Mouse (Mus musculus) testis, postnatal 14 days (tissue): Measurements from ENCODE around the gene Lmtk2.

ENCODE experiments used
- DNase-seq: peaks from one replicate; pipeline ENCODE4 v3.0.0; 2021; ENCODE audit warnings: low spot score

Lmtk2 gene

DNA sequence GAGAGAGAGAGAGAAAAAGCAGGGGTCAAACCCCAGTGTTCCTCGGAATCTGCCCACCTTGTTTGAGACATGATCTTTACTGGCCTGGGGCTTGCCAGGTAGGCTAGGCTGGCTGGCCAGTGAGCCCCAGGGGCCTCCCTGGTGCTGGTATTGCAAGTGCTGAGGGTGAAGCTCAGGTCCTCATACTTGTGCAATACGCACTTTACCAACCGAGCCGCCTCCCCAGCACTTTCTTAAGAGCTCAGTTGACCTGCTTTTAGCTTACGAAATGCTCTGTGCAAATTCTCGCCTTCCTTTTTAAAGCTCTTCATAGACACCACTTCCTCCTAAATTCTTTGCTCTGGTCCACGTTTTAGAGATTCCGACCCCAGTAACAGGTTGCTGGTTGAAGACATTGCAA lies 9.0 kb downstream of the Lmtk2 start:
- no peak for DNase-seq

DNA sequence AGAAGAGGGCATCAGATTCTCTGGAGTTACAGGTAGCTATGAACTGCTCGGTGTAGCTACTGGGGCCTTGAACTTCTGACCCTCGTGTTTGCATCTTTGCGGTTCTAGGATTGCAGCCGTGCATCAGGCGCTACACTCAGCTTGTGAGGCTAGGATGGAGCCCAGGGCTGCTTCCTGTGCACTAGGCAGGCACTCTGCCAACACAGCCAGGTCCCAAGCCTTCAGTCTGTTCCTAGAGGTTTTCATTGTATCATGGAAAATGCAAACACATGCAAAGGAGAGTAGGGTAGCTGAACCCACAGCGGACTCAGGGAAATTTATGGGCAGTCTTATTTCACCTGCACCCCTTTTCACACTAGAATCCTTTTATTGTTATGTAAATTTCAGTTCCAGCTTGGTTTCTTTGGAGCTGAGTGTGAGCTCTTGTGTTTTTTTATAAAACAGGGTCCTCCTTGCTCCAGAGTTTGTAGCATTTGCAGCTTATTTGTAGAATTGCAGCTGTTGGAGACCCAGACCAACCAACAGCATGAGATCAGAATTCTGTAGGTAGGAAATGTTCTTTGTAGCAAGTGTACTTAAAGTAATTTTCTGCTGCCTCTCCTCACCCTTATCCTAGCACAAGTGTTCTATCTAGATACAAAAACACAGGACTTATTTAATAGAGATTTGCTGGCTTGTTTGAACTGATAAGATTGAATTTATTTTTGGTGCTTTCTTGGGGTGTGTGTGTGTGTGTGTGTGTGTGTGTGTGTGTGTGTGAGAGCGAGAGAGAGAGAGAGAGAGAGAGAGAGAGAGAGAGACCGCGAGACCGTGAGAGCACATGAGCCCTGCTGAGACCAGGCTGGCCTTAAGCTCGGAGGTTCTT lies 12.6 kb downstream of the Lmtk2 start:
- DNase-seq: no peak

DNA sequence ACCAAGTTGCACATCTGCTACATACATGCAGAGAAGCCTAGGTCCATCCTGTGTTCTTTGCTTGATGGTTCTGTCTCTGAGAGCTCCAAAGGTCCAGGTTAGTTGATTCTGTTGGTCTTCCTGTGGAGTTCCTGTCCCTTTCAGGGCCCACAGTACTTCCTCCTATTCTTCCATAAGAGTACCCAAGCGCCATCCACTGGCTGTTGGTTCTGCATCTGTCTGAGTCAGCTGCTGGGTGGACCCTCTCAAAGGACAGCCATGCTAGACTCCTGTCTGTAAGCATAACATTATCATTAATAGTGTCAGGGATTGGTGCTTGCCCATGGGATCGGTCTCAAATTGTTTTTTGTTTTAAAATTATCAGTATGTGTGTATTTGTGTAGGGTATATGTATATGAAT lies 13.8 kb downstream of the Lmtk2 start:
- no peak for DNase-seq

DNA sequence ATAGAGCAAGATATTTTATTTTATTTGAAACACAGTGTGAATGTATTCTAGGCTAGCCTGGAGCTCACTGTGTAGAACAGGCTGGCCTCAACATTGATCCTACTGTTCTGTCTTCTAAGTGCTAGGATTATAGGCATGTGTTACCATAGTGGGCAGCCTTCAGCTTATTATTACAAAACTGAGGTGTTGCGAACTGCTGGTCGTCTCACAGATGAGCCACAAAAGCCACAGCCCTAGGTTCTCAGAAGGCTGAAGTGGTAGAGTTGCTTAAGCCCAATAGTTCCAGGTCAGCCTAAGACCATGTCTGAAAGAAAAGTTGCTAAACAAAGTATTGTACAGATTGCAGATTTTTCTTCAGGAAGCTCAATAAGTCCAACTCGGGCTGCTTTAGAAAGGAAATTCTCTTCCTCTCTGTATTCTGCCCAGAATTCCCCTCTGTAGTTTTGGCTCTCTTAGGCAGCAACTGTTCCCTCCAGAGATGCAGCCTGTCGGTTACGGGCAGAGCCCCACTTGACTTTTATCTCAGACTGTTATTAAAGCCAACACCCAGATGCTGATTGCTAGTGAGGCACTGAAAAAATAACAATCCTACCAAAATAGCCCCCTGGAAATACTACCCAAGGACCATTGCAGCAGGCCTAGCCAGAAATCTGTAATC lies 14.9 kb downstream of the Lmtk2 start:
- DNase-seq: no peak

DNA sequence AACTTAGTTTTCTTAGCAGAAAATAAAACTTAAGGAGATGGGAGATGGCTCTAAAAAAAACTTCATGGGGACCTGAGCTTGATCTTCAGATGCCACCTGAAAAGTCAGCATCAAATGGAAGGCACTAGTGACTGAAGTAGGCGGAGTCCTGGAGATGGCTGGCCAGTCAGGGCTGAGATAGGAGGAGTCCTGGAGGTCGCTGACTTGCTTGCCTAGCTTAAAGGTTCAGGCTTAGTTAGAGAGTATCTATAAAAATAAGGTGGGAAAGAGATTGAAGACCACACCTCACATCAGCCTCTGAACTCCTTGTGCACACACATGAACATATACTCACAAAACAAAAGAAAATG lies 15.4 kb downstream of the Lmtk2 start:
- no peak for DNase-seq

DNA sequence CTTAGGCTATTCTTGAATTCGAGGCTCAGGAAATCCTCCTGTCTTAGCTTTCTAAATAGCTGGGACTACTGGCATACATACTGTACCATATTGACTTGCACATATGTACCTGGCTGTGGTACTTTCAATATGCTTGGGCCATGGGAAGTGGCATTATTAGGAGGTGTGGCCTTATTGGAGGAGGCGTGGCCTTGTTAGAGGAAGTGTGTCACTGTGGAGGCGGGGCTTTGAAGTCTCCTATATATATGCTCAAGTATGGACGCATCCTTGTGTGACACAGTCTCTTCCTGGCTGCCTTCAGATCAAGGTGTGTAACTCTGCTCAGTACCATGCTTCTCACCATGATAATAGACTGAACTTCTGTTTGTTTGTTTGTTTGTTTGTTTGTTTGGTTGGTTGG lies 18.0 kb downstream of the Lmtk2 start:
- no peak for DNase-seq

DNA sequence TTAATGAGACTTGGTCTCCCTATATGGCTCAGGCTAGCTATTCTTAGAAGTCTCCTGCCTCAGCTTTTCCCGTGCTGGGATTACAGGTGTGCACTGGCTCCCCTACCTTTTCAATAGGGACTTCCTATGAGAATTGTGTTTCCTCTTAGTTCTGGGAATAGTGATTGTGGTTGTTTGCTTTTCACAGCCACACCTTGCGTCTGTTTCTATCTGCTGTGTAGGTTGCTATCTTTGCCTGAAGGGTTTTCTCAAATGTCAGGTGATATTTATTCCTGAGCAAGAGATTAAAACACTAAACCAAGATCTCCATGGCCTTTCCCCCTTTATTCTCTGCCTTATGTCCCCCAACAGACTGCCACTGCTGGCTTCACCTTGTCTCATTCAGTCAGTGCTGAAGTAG lies 19.1 kb downstream of the Lmtk2 start:
- no peak for DNase-seq

DNA sequence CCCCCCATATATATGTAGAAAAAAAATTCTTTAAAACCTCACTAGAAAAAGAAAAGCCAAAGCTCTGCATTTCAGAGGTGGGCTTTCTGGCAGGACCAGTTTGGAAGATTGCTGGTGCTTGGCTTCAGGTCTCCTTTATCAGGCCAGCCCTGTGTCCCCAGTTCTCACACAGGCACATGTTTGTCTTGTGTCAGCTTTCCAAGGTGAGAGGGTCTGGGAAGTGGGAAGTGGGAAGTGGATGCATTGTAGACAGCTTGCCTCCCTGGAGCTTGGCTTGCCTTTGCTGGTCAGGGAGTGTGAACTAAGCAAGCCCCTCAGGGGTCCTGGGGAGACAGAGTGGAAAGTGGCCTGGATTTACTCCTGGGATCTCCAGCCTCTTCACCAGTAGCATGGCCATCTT lies 21.3 kb downstream of the Lmtk2 start:
- no peak for DNase-seq

DNA sequence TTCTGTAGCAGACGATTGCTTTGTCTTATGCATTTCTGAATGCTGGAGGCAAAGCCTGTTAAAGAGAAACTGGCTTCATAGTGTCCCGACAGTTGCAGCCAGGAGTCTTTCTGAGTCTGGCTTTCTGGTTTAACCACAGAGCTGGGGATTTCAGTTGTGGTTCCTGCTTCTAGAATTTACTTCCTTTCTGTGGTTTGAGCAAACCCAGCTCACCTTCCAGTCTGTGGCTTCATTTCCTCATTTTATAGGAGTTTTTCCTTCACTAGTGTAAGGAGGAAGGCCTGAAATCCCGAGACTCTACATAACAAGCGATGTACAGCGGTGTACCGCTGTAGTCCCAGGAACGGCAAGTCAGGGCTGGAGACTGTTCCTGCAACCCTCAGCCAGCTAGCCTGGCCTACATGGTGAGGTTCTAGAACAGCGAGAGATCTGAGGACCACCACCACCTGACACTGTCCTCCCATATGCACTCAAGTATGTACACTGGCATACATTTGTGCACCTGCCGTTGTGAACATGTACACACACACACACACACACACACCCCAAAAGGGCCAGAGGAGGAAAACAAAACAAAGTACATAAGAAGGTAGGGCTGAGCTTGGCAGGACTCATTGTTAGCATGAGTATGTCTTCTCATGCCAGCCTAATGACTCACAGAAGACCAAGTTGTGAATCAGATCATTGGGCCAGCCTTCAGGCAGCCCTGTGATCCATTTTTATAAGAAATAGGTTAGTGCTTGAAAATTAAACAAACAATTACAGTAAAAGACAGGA lies 25.9 kb downstream of the Lmtk2 start:
- no peak for DNase-seq

DNA sequence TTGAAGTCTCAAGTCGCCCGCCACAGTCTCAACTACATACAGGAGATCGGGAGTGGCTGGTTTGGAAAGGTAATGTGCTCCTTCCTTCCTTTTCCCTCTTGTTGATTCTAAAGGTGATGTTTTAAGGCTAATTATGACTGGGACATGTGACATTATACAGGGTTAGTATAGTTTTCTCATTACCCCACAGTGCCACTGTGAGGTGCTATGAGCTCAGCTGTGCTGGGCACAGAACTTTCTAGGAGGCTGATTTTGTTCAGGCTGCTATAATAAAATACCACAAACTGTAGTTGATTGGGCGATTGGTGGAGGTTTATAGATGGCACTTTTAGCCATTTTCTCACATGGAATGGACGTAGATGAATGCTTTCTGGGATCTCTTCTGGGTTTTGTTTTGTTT lies 43.3 kb downstream of the Lmtk2 start:
- DNase-seq: no peak

DNA sequence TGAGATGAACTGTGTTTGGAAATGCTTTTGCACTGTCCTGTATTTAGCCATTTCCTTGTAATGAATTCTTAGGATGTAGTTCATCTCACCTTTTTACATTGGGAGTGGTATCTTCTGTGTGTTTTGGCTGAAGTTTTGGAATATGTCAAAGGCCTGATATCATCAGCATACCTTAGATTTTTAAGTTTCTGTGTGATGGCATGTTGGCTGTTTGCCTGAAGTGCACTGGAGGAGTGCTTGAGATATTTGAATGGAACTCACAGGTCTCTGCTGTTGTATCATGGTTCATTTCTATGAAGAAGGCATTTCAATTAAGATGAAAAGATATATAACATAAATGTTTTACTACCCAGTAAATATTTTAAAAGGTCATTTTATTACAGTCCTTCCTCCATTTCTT lies 46.7 kb downstream of the Lmtk2 start:
- DNase-seq: no peak

DNA sequence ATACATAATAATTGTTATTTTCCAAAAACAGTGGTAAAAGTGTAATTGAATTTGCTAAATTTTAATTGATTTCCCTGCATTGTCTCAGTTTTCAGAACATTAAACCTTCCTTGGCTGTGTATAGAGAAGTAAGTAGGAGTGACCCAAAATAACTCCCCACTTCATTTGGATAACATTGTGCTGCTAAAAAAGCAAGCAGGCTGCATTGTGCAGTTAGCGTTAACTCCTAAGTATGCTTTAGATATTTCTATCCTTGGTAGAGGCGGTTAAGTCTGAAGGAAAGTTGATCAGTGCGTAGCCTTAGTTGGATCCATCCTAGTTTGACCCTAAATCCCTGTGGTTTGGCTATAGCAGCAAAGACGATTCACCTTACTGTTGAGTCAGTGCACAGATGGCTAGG lies 49.3 kb downstream of the Lmtk2 start:
- DNase-seq: no peak

DNA sequence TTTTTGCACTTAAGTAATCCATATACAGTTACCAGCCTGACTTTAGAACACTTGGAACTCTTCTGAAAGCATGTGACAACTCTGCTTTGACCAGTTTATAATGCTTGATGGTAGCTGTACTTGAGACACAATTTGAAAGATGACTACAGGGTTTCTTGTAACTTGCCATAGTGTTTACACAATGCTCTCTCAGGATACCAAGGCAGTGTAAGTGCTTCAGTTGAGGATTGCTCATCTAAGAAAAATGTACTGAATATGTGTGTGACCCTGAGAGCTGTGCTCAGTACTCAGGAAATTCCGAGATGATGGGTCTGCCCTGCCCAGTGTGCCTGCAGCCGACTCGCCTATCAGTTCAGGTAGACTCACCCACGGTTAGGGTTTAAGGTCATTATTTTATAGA lies 51.0 kb downstream of the Lmtk2 start:
- no peak for DNase-seq

DNA sequence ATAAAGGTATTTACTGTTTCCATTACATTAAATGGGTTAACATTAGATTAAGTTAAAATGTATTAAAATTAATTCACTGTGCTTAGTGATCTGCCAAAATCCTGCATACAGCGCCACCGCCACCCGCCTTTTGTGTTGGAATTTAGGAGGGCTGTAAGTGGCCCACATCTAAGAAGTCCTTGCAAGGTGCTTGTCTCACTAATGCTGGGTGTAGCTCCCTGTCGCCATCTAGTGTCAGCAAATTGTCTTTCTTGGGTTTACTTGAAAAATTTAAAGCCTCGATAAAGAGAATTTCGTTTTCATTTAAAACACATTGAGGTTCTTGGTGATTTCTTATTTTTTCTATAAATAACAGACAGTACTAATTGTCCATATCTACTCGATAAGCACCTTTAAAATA lies 54.3 kb downstream of the Lmtk2 start:
- DNase-seq: no peak

DNA sequence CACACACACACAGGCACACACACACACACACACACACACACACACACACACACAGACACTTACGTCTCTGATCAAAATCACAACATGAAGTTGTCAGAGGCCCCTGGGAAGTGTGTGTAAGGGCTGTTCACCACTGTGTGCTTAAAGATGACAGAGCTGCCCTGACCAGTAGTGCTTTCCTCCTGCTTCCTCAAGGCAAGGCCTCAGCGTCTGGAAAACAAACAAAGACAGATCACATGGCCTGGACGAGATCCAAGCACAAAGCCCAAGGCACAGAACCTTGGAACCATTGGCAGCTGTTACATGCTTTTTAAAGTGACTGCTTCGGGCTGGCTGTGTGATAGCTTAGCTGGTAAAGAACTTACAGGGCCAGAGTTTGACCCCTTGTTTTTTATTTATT lies 58.4 kb downstream of the Lmtk2 start:
- DNase-seq: peak; percentile 63

DNA sequence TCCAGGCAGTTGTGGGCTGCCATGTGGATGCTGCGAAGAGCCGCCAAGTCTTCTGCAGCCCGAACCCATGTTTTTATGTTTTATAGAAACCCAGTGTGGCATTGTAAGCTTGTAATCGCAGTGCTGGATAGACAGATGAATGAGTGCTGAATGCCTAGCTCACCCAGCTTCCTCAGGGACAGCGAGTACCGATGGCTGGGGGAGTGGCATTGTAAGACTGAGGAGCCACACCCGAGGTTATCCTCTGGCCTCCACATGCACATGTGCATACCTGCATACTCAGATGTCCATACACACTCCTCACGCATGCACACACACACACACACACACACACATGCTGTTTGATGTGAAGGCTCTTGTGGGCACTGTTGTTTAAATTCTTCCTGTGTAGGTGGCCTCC lies 58.9 kb downstream of the Lmtk2 start:
- DNase-seq: no peak

DNA sequence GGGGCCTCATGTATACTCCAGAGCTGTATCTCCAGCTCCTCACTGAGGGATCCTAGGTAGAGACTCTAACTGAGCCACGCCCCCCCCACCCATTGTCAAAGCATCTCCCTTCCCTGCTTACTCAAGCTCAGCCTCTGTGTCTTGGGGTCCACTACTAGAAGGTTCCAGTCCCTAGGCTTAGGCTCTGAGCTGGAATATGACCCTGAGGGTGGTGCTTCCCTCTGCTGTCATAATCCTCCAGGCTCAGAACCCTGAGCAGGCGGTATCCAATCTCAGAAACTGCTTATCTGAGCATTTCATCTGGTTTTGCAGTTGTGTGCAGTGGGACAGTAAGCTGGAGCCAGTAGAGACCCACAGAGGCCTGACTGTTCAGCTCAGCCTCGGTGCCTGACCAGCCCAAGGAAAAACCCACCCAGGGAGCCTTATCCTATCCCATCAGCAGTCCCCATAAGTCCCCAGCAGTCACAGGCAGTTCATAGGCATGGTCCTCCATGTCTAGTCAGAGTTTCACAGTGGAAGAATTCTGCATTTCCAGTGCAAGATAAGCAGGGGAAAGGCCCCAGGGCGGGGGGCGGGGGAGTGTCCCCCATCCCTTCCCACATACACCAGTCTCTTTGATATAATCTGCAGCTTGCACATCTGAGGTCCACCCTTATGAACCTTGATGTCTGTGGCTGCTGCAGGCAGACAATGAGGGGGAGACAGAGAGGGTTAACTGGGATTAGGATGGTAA lies 62.0 kb downstream of the Lmtk2 start:
- DNase-seq: no peak

DNA sequence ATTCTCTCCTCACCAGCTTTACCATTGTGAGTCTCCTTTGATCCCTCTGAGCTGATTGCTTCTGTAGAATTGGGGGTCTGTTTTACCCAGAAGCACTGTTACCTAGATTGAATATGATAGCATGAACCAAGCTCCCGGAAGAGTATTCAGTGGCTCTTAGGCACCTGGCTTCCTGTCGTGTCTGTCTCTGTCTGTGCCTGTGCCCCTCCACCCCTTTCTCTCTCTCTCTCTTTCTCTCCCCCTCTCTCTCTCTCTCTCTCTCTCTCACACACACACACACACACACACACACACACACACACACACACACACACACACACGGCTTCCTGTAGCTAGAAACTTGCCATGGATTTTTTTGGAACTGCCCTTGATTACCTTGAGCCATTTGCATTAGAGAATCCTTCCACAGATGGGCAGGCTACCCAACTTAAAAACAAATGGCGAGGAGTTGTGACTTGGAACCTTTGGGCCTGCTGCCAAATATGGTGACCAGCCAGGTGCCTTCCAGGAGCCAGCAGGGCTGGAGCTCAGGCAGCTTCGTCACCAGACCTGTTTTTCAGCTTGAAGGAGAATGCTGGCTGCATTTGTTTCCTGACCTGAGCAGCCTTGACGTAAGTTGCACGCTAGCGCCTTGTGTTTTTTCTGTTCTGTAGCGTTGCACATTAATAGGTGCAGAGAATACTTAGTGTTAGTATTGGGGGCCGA lies 62.7 kb downstream of the Lmtk2 start:
- DNase-seq: peak; percentile 41

DNA sequence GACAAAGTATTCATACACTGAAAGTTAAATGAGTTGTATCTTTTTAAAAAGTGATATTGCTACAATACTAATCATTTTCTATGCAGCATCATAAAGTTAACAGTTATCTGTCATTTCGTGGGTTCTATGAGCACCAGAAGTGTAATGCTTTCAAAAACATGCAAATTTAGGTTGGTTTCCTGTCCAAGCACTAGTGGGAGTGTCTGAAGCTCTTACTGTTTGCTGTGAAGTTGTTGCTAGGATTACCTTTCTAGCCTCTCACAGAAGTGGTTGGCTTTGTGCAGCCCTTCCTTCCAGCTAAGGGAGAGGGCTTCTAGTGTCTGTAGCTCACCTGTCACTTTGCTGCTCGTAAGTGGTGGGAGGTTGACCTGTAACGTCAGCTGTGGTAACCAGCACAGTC lies 65.5 kb downstream of the Lmtk2 start:
- DNase-seq: no peak

DNA sequence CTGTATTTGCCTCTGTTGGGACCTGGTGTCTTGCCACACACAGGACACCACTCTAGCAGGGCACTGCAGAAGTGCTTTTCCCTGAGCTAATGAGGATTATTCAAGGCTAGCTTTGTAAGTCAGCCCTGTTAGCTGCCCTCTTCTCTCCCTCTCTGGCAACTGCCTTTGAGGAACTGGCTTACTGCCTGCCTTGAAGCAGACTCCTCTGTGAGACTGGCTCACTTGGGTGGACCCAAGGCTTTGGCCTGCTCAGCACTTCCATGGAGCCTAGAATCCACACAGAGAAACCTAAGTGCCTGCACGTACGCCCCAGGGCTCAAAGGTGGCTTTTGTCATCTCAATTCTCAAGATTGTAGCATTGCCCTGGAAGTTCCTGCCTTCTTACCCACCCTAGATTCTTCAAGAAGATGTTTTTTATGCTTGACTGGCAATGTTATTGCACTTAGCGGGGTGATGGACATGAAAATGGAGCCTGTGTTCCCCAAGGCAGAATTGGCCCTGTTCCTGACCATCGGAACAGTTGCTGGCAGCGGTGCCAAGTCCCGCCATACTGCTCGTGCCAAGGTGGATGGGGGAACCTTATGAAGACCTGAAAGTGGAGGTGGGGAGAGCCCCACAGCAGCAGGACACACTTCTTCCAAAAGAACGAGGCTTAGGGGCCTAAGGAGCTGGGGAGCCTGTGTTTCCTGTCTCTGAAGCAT lies 69.2 kb downstream of the Lmtk2 start:
- DNase-seq: no peak

DNA sequence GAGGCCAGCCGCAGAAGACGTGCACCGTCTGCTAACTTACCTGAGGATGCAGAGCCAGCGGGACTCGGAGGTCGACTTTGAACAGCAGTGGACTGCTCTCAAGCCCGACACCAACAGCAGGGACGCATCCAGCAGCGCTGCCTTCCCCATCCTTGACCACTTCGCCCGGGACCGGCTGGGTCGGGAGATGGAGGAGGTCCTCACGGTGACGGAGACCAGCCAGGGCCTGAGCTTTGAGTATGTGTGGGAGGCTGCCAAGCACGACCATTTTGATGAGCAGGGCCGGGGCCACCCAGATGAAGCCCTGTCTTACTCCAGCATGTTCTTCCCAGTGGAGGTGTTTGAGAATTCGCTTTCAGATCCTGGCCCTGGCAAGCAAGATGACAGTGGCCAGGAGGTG lies 73.4 kb downstream of the Lmtk2 start:
- DNase-seq: no peak
